Mouse (Mus musculus): ENCODE measurements around the gene Adprm. TPM values are rescaled to one million over a fixed set of nuclear protein-coding genes. Genes with fewer than 3 reads are reported as not detected.
"Not testable (repeated sequence)": the region's sequence is repeated elsewhere in the genome, so short reads cannot be mapped to it uniquely, and the experiment has no call there.

Gene Adprm
- total RNA-seq, 2 experiments from 2014 or later: 21.1 to 23.0 TPM

GRCm38 (mm10) chr11:67024867-67025477, 27.4 kb downstream of the Adprm start, which contains the start of gene Tmem220:
Gene Tmem220, plus strand, starts transcription at chr11:67025154.
- DNase-seq (ENCODE audit: low spot score in 2 of 2): peak; percentile 75 to 86

DNA sequence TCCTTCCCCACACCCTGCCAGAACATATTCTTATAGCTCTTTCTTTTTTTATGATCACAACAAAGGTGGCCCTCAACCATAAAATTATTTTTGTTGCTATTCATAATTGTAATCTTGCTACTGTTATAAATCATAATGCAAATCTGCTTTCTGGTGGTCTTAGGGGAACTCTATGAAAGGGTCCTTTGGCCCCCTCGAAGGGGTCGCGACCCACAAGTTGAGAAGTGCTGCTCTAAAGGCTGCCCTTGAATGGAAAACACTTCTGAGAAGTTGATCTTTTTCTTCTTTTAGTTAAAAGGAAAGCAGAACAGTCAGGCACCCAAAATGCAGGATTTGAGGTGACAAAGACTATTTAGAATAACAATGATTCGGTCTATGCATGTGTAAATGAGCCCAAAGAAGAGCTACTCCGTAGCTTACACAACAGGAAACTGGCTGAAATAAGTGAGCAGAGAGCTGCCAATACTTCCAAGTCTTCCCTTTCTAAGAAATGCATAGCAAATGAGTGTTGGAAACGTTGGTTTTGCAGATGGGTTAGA, 28.5 kb downstream of the Adprm start:
- no peak for DNase-seq (ENCODE audit: low spot score in 2 of 2)

DNA sequence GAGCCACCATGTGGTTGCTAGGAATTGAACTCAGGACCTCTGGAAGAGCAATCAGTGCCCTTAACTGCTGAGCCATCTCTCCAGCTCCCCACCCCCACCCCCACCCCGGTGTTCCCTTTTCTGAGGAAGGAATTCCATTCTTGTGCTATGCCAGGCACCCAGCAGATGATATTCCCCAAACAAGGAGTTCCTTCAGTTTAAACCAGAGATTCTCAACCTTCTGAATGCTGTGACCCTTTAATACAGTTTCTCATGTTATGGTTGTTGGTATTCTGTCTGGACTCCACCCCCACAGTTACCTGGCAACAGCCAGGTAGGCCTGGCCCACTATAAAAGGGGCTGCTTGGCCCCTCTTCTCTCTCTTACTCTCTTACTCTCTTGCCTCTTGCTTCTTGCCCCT, 29.2 kb downstream of the Adprm start:
- DNase-seq (ENCODE audit: low spot score in 2 of 2): not testable (repeated sequence)

- DNase-seq (ENCODE audit: low spot score in 2 of 2): no peak
Observed at GRCm38 (mm10) chr11:67022354-67023115, 29.9 kb downstream of the Adprm start.

GRCm38 (mm10) chr11:67020948-67021347, 31.4 kb downstream of the Adprm start:
- peak; percentile 30 to 65 for DNase-seq (ENCODE audit: low spot score in 2 of 2)

DNA sequence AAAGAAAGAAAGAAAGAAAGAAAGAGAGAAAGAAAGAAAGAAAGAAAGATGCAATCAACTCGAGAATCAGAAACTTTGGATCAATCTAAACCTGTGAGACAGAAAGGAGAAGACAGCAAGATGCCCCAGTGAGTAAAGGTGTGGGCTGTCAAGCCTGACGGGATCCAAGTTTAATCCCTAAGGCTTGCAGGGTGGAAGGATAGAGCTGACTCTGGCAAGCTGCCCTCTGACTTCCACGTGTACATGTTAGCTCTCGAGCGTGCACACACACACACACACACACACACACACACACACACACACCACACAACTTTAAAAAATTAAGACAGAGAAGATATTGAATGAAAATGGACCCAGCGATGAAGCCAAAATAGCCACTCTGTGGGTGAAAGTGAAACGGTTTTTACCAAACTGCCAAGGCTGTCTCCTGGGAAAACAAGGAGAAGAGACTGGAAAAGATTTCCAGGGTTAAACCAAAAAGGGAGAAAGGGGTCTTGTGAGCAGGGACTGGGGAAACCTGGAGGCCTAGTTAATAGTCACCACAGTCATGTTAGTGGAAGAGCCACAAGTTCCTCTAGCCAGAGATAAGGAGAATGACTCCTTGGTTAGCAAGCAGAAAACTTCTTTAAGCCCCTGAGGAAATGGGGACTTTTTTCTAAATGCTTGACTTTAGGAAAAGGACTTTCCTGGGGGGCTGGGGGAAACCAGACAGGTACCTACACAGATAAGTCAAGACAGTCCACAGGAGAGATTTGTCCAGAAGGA, 32.5 kb downstream of the Adprm start:
- no peak for DNase-seq (ENCODE audit: low spot score in 2 of 2)

DNA sequence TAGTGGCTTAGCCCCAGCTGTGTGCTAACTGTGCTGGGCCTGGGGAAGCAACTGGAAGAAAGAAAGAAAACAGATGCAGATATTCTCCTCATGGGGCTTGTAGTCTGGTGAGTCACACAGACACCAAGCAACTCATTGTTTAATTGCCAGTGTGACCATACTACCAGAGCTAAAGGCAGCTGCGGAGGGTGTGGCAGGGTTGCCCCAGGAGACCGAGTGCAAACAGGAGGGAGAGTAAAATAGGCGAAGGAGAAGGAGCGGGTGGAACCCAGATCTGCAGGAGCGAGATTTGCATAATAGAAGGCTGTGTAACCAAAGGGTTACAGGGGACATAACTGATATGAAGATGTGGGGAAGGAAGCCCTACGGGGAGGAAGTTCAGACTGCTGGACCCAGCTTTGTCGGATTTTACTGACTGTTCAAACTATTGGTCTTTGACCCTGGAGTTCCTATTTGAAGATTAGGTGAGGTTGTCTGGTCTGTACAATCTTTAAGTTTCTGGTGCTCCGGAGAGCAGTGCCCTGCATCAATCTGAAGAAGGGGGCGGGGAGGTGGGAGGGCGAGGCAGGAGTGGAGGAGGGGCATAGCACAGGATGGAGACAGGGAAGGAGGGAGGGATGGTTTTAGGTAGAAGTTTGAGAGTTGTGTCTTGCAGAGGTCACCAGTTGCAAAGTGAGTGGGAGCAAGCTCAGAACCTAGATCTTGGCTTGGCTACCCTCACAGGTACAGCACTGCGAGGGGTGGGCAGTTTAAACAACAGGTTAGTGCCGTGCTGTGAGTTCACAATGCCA, 34.4 kb downstream of the Adprm start:
- no peak for DNase-seq (ENCODE audit: low spot score in 2 of 2)

GRCm38 (mm10) chr11:67011635-67012034, 40.8 kb downstream of the Adprm start:
- DNase-seq (ENCODE audit: low spot score in 2 of 2): no peak

- no peak for DNase-seq (ENCODE audit: low spot score in 2 of 2)
Observed at GRCm38 (mm10) chr11:67010430-67010829, 42.0 kb downstream of the Adprm start.

DNA sequence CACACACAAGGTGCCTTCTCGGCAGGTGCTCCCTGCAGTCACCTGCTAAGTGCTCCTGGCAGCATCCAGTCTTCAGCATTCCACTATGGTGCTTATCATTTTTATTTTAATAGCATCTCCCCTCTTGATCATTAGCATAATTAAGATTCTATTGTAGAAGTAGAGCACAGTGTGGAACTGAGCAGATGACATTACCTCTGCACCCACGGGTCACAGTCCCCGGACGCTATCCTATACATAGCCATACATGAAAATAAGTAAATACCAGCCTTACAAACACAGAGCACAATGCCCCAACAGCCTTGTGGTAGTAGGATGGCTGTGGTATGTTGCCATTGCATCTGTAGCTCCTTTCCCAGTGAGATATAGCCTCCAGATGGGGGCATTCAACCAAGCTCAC, 43.9 kb downstream of the Adprm start:
- no peak for DNase-seq (ENCODE audit: low spot score in 2 of 2)

DNA sequence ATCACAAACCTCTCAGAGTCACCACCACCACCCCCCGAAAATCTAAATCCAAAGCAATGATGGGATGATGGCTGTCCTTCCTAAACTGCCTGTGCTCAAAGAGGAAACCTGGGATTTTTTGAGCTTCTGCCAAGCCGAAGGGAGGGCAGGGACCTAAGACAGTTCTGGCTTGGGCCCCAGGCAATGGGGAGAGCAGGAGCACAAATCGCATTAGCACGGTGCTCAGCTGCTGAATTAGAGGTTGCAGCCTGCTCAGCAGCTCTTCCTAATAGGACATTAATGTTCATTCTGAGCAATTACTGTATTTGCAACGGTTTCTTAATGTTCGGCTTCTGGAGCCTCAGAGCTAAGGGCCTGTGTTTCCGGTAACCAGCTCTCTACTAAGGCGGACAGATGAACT, 44.4 kb downstream of the Adprm start:
- DNase-seq (ENCODE audit: low spot score in 2 of 2): no peak

DNA sequence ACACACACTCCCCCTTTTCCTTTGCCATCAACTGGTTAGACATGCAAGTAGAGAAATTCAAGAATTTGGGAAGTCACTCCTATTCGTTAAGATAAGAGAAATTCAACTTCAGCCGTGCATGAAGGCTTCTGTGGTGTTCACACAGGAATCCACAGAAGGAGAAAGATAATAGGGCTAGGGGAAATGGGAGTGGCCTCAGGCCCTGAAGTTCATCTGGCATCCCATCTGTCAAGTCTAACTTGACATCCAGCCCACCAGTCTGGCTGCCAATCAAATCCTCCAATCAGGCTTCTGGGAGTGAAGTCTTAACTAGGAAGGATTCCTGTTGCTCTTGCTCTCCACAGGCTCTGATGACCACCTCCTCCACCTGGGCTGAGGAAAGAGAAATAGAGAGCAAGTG, 49.5 kb downstream of the Adprm start:
- DNase-seq (ENCODE audit: low spot score in 2 of 2): no peak

- DNase-seq (ENCODE audit: low spot score in 2 of 2): no peak
Observed at GRCm38 (mm10) chr11:67001717-67002116, 50.7 kb downstream of the Adprm start.

DNA sequence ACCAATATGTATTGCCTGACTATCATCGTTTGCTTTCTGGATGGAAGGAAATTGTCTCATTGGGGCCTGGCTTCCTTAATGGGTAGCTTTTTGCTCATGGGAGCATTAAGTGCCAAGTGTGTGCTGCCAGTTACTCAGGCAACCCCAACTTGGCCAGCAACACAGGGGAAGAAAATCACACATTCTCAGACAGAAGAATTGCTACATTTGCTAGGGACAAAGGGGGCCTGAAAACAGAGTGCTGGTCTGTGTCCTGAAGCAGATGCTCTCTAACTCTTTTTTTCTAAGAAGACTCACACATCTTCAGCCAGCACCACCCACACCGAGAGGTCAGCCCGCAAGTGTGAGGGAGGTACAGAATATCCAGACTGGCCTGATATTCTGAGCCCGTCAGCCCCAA, 51.7 kb downstream of the Adprm start:
- no peak for DNase-seq (ENCODE audit: low spot score in 2 of 2)

DNA sequence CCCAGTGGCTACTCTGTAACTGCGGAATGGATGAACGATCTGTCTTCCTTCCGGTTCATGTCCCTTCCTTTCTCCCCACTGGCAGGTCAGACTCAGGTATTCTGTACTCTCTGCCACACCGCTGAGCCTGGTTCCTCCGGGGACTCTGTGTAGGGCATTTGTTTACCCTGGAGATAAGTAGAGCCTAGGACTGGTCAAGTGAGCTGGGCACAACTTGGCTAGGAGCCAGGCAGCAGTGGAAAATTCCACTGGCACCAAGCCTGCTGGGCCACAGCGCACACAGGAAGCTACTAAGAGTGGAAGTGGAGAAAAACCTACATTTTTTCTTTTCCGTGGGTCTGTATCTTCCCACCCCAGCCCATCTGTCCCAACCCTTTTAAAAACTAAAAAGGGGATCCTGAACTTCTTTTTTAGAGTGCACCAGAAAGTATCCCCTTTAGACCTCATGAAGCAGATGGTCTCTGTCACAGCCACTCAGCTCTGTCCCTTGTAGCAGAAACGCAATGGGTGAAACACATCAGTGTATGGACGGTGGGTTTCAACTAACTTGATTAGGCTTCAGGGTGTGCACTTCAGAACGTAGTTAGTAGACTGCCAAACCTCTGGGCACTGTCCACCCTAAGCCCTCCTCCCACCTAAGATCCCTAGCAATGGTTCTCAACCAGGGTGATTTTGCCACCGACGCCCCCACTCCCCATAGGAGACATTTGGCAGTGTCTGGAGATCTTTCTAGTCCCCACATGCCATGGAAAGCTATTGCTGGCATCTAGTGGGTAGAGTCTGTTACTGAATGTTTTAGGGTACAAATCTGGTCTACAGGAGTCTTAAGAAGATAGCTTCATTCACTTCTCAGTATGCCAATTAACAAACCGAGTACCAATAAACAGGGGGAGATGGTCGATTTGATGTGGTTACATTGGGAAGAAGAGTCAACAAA, 53.7 kb downstream of the Adprm start:
- DNase-seq (ENCODE audit: low spot score in 2 of 2): no peak

DNA sequence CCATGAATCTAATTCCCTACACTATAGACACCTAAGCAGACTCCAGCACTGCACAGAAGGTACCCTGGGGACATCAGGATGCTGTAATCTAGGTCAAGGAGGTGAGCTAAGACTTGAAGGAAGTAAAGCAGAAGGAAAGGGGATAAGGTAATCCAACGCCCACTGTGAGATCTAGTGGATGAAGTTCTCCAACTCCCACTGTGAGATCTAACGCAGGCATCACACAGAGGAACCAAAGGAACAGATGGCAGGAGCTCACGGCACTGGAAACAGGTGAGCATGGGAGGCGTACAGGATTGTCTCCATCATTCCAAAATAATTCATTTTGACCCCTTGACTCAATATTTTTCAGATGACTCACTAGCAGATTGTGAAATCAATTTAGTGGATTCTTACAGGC, 55.9 kb downstream of the Adprm start:
- no peak for DNase-seq (ENCODE audit: low spot score in 2 of 2)

DNA sequence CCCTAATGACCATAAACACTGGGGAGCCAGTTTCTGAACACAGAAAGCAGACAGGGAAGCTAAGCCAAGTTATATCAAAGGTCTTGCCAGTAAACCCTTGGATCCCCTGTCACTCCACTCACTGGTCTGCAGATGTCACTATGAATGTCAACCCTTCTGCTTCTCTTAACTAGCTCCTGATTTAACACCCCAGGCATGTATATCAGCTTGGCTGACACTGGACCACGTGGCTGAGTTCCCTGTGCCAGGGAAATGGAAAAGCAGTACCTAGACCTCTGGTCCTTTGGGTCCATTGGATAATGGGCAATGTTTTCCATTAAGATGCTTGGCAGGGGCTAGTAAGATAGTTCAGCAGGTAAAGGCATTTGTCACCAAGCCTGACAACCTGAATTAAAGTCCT, 58.7 kb downstream of the Adprm start:
- no peak for DNase-seq (ENCODE audit: low spot score in 2 of 2)

DNA sequence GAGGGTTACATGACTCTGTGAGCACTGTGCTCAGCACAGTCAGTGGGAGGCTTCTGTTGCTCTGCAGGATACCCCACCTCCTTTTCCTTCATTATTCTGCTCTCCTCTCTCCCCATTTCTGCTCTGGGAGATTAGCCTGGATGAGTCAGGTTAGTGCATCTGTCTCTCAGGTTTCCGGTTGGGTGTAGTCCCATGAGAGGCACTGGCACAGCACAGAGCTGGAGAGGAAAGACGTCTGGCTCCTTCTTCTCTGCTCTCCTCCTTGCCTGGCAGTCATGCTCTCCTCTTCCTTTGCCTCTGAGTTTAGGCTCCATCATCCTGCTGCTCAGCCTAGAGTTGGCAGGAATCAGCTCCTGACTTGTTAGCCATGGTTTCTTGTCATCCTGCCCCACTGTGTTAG, 60.2 kb downstream of the Adprm start:
- DNase-seq (ENCODE audit: low spot score in 2 of 2): no peak
